Mouse (Mus musculus) G1E (cell line): ENCODE data around the gene Dhrs4.

ENCODE experiments used
- CTCF ChIP-seq: IDR thresholded peaks from 2 replicates; pipeline ENCODE4 v1.5.1; 2012; ENCODE audit warnings: low read depth, low read length, inconsistent platforms, mixed read lengths
- GATA1 ChIP-seq: IDR thresholded peaks from 2 replicates; pipeline ENCODE4 v1.6.1; 2012; ENCODE audit warnings: borderline replicate concordance, low read length, inconsistent platforms, mixed read lengths
- POLR2AphosphoS5 ChIP-seq: IDR thresholded peaks from 2 replicates; pipeline ENCODE4 v1.6.1; 2012; ENCODE audit warnings: low read depth, low read length, inconsistent platforms; ENCODE audit not compliant: insufficient replicate concordance
- TAL1 ChIP-seq: conservative IDR thresholded peaks from 2 replicates; pipeline ENCODE4 v1.6.1; 2012; ENCODE audit warnings: low read depth, low read length, inconsistent platforms, mixed read lengths

GRCm38 (mm10) chr14:55484430-55485085 is 6.0 kb downstream of the Dhrs4 start:
- TF ChIP-seq CTCF: no peak
- TF ChIP-seq GATA1: no peak
- TF ChIP-seq POLR2AphosphoS5: no peak
- no peak for TF ChIP-seq TAL1
